Mouse (Mus musculus) bone marrow macrophage, adult 2 months (primary cell): ENCODE measurements at regions not wholly inside any gene's neighbourhood (a gene's known extent, or its start where the extent isn't known, plus 50 kb on each side); places are given as distances from the start of the nearest gene placed in this dataset.

Source experiments
- CTCF ChIP-seq: IDR thresholded peaks from 2 replicates; pipeline ENCODE4 v1.5.1; 2012; ENCODE audit warnings: low read depth, mild to moderate bottlenecking, low read length, moderate library complexity
- POLR2A ChIP-seq: IDR thresholded peaks from 2 replicates; pipeline ENCODE4 v1.6.1; 2012; ENCODE audit warnings: mild to moderate bottlenecking, low read depth, low read length, borderline replicate concordance

DNA sequence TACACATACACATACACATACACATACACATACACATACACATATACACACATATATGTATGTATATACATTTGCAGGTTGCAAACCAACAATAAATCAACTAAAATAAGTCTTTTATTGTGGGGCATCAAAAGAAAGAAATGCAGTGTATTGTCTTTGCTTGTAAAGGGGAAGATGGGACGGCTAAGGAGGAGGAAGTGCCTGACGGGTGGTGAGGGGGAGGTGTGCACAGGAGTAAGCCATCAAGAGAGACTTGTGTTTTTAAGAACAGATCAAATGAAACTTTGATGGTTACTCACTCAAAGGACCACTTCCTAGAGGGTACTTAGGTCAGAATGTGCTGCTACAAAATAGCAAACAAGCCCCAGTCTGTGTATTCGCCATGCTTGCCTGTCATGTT lies 164.2 kb downstream of the Dhx15 start:
- TF ChIP-seq CTCF (no peak), POLR2A (no peak)
